Mouse (Mus musculus) thymus, postnatal 4 days (tissue): ENCODE measurements around the gene Egflam.

Experiments used
- DNase-seq: peaks from one replicate; pipeline ENCODE4 v3.0.0; 2021

The Egflam gene

GRCm38 (mm10) chr15:7215845-7216244 is 182.3 kb downstream of the Egflam start:
- no peak for DNase-seq

- DNase-seq, result no peak
These were observed 184.5 kb downstream of the Egflam start for GRCm38 (mm10) chr15:7213683-7214082.

- DNase-seq, result no peak
These were observed 190.0 kb downstream of the Egflam start for GRCm38 (mm10) chr15:7208180-7208579.

- DNase-seq, result no peak
These were observed 190.9 kb downstream of the Egflam start for GRCm38 (mm10) chr15:7207292-7207691.

- DNase-seq, result no peak
These were observed 192.1 kb downstream of the Egflam start for GRCm38 (mm10) chr15:7206110-7206509.

- no peak for DNase-seq
These were observed 193.3 kb downstream of the Egflam start for GRCm38 (mm10) chr15:7204917-7205316.

GRCm38 (mm10) chr15:7203606-7204330 is 194.4 kb downstream of the Egflam start:
- DNase-seq, result no peak

- DNase-seq, result no peak
These were observed 195.2 kb downstream of the Egflam start for GRCm38 (mm10) chr15:7202981-7203380.

GRCm38 (mm10) chr15:7201421-7202380 is 196.5 kb downstream of the Egflam start:
- no peak for DNase-seq

GRCm38 (mm10) chr15:7200286-7200685 is 197.9 kb downstream of the Egflam start:
- no peak for DNase-seq

- DNase-seq, result no peak
These were observed 199.4 kb downstream of the Egflam start for GRCm38 (mm10) chr15:7198816-7199215.

- DNase-seq, result no peak
These were observed 200.3 kb downstream of the Egflam start for GRCm38 (mm10) chr15:7197652-7198445.

GRCm38 (mm10) chr15:7194748-7195221 is 203.4 kb downstream of the Egflam start:
- no peak for DNase-seq

GRCm38 (mm10) chr15:7194147-7194720 is 204.0 kb downstream of the Egflam start:
- no peak for DNase-seq

GRCm38 (mm10) chr15:7192582-7192981 is 205.6 kb downstream of the Egflam start:
- DNase-seq, result no peak

- no peak for DNase-seq
These were observed 207.1 kb downstream of the Egflam start for GRCm38 (mm10) chr15:7191074-7191473.

GRCm38 (mm10) chr15:7189678-7190454 is 208.3 kb downstream of the Egflam start:
- no peak for DNase-seq

GRCm38 (mm10) chr15:7187682-7188081 is 210.5 kb downstream of the Egflam start:
- no peak for DNase-seq

GRCm38 (mm10) chr15:7180576-7180975 is 217.6 kb downstream of the Egflam start:
- no peak for DNase-seq

- no peak for DNase-seq
These were observed 224.4 kb downstream of the Egflam start for GRCm38 (mm10) chr15:7173776-7174175.

GRCm38 (mm10) chr15:7173346-7173745 is 224.8 kb downstream of the Egflam start:
- DNase-seq, result no peak

GRCm38 (mm10) chr15:7172875-7173274 is 225.3 kb downstream of the Egflam start:
- DNase-seq, result no peak
